Mouse (Mus musculus) kidney, adult 2 months (tissue): Measurements from ENCODE around the gene Cntnap2.

ENCODE experiments used
- CTCF ChIP-seq: fragments of 200-500 bp; conservative IDR thresholded peaks from 2 replicates; pipeline ENCODE4 v1.5.1; 2011; ENCODE audit warnings: low read depth, mild to moderate bottlenecking, control low read depth, low read length, moderate library complexity, mixed read lengths; ENCODE audit not compliant: insufficient read depth, insufficient read length
- POLR2A ChIP-seq: fragments of 200-500 bp; IDR thresholded peaks from one replicate; pipeline ENCODE4 v1.6.1; 2011; ENCODE audit warnings: low read depth, low read length, control low read depth

DNA sequence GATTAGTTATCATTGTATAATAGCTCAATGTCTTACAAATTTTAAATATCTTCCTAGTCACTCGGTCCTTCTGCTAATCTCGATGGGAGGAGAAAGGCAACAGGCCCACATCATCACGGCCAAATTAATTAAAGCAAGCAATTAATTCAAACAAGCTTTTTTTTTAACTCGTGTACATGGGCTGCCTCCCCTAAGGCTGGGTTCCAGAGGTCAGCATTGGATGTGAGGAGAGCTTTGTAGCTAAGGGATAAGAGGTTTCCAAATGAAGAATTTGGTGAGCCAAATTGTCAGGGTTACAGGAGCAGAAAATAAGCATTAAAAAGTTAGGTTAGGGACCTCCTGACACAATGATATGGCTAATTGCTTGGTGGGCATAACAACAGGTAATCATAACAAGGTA, 1886.5 kb downstream of the Cntnap2 start:
- no peak for TF ChIP-seq CTCF
- TF ChIP-seq POLR2A: no peak
